Mouse (Mus musculus): ENCODE measurements around the gene Ankrd55. TPM values are rescaled to one million over a fixed set of nuclear protein-coding genes. Genes with fewer than 3 reads are reported as not detected.

Ankrd55 gene
- polyA plus RNA-seq, 1 experiment from 2014 or later: 1.1 TPM

- WGBS: 85% methylated on average over 20 of the region's 20 CpGs
- Histone ChIP-seq H3K36me3 (no peaks in the 10 kb centered on the region), H3K4me1 (peaks cover 12% of the 10 kb centered on the region), H3K27ac (replicated peaks) (no peak overlapping the region), H3K27me3 (no peaks in the 10 kb centered on the region), H3K4me2 (replicated peaks) (no peak overlapping the region), H3K9ac (no peak overlapping the region), H3K4me3 (replicated peaks) (no peak overlapping the region), H3K9me3 (replicated peaks) (no peaks in the 10 kb centered on the region)
- no peak for ATAC-seq (ENCODE audit: insufficient number of reproducible peaks, low FRiP score, low TSS enrichment, low read depth)
Measured at GRCm38 (mm10) chr13:112355794-112356486, 67.7 kb downstream of the Ankrd55 start.

- WGBS: 81% methylated on average over 4 of the region's 4 CpGs
Measured at GRCm38 (mm10) chr13:112361575-112361974, 73.3 kb downstream of the Ankrd55 start.

GRCm38 (mm10) chr13:112363218-112363617 is 75.0 kb downstream of the Ankrd55 start:
- Histone ChIP-seq H3K36me3 (no peaks in the 10 kb centered on the region), H3K4me2 (replicated peaks) (no peak overlapping the region), H3K27me3 (no peaks in the 10 kb centered on the region), H3K4me1 (peaks cover 7% of the 10 kb centered on the region; the same call in 1 of the 2 replicates), H3K9me3 (replicated peaks) (no peaks in the 10 kb centered on the region), H3K27ac (replicated peaks) (no peak overlapping the region), H3K9ac (no peak overlapping the region), H3K4me3 (replicated peaks) (no peak overlapping the region)
- 86% methylated on average over 10 of the region's 10 CpGs for WGBS
- no peak for ATAC-seq (ENCODE audit: insufficient number of reproducible peaks, low FRiP score, low TSS enrichment, low read depth)

More at GRCm38 (mm10) chr13:112361575-112361974, 73.3 kb downstream of the Ankrd55 start:
- no peak for ATAC-seq (ENCODE audit: insufficient number of reproducible peaks, low FRiP score, low TSS enrichment, low read depth)
- H3K36me3 ChIP-seq: no peaks in the 10 kb centered on the region
- no peak overlapping the region for H3K9ac ChIP-seq
- no peak overlapping the region for H3K4me2 ChIP-seq (replicated peaks)
- no peak overlapping the region for H3K4me3 ChIP-seq (replicated peaks)
- H3K4me1 ChIP-seq: peaks cover 7% of the 10 kb centered on the region; the same call in 1 of the 2 replicates
- no peaks in the 10 kb centered on the region for H3K9me3 ChIP-seq (replicated peaks)
- no peak overlapping the region for H3K27ac ChIP-seq (replicated peaks)
- H3K27me3 ChIP-seq: no peaks in the 10 kb centered on the region

GRCm38 (mm10) chr13:112363746-112364145 is 75.5 kb downstream of the Ankrd55 start:
- H3K4me3 ChIP-seq (replicated peaks): no peak overlapping the region
- ATAC-seq (ENCODE audit: insufficient number of reproducible peaks, low FRiP score, low TSS enrichment, low read depth): no peak
- H3K4me2 ChIP-seq (replicated peaks): no peak overlapping the region
- no peak overlapping the region for H3K27ac ChIP-seq (replicated peaks)
- 64% methylated on average over 1 of the region's 3 CpGs for WGBS
- H3K9me3 ChIP-seq (replicated peaks): no peaks in the 10 kb centered on the region
- H3K9ac ChIP-seq: no peak overlapping the region
- H3K27me3 ChIP-seq: no peaks in the 10 kb centered on the region
- no peaks in the 10 kb centered on the region for H3K36me3 ChIP-seq
- H3K4me1 ChIP-seq: peaks cover 7% of the 10 kb centered on the region; the same call in 1 of the 2 replicates

GRCm38 (mm10) chr13:112364698-112365097 is 76.4 kb downstream of the Ankrd55 start:
- H3K27me3 ChIP-seq: no peaks in the 10 kb centered on the region
- no peaks in the 10 kb centered on the region for H3K9me3 ChIP-seq (replicated peaks)
- H3K9ac ChIP-seq: no peak overlapping the region
- H3K4me3 ChIP-seq (replicated peaks): no peak overlapping the region
- no peaks in the 10 kb centered on the region for H3K36me3 ChIP-seq
- no peak for ATAC-seq (ENCODE audit: insufficient number of reproducible peaks, low FRiP score, low TSS enrichment, low read depth)
- 77% methylated on average over 5 of the region's 5 CpGs for WGBS
- no peak overlapping the region for H3K4me2 ChIP-seq (replicated peaks)
- H3K4me1 ChIP-seq: peaks cover 7% of the 10 kb centered on the region; the same call in 1 of the 2 replicates
- H3K27ac ChIP-seq (replicated peaks): no peak overlapping the region

DNA sequence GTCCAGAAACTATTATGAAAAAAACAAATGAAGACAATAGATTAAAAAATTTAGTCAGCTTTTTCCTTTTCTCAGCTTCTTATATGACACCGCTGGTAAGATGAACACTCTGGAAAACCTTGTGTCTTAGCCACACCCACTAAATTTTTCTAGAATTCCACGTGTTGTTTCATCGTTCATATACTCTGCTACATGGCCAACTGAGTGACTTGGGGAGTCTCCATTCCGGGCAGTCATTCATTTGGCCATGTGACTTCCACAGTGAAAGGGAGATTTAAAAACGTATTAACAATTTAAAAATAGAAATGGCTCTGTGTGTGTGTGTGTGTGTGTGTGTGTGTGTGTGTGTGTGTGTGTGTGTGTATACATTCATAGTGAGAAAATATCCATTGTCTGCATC is 77.1 kb downstream of the Ankrd55 start:
- 31% methylated on average over 5 of the region's 5 CpGs for WGBS
- H3K4me2 ChIP-seq (replicated peaks): no peak overlapping the region
- no peaks in the 10 kb centered on the region for H3K36me3 ChIP-seq
- H3K9me3 ChIP-seq (replicated peaks): no peaks in the 10 kb centered on the region
- no peak for ATAC-seq (ENCODE audit: insufficient number of reproducible peaks, low FRiP score, low TSS enrichment, low read depth)
- H3K9ac ChIP-seq: no peak overlapping the region
- no peaks in the 10 kb centered on the region for H3K27me3 ChIP-seq
- H3K27ac ChIP-seq (replicated peaks): peak overlapping the region; percentile 76
- H3K4me1 ChIP-seq: peaks cover 7% of the 10 kb centered on the region; the same call in 1 of the 2 replicates
- no peak overlapping the region for H3K4me3 ChIP-seq (replicated peaks)

DNA sequence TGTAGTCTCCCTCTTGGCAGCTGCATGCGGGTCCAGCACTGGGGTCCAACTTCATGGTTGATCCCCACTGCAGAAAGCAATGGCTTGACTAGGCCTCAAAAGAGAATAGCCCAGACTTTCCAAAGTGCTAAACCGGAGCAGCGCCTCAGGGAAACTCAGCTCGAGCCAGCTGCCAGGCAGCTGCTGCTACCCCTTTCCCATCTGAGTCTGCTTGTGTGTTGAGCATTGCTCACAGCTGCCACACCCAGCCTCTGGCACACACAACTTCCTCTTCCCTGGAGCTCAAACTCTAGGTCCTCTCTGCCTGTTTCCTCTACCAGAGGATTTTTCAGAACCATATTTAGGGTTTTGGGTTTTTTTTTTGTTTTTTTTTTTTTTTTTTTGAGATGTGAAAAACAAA is 77.5 kb downstream of the Ankrd55 start:
- Histone ChIP-seq H3K4me2 (replicated peaks) (no peak overlapping the region), H3K36me3 (no peaks in the 10 kb centered on the region), H3K27ac (replicated peaks) (peak overlapping the region; percentile 76), H3K4me3 (replicated peaks) (no peak overlapping the region), H3K4me1 (peaks cover 7% of the 10 kb centered on the region; the same call in 1 of the 2 replicates), H3K9ac (no peak overlapping the region), H3K27me3 (no peaks in the 10 kb centered on the region), H3K9me3 (replicated peaks) (no peaks in the 10 kb centered on the region)
- WGBS: 29% methylated on average over 4 of the region's 4 CpGs
- peak; percentile 67; the same call in 1 of the 2 replicates for ATAC-seq (ENCODE audit: insufficient number of reproducible peaks, low FRiP score, low TSS enrichment, low read depth)

- Histone ChIP-seq H3K36me3 (no peaks in the 10 kb centered on the region), H3K4me1 (peaks cover 7% of the 10 kb centered on the region; the same call in 1 of the 2 replicates), H3K9ac (no peak overlapping the region), H3K4me3 (replicated peaks) (no peak overlapping the region), H3K27me3 (no peaks in the 10 kb centered on the region), H3K9me3 (replicated peaks) (no peaks in the 10 kb centered on the region), H3K4me2 (replicated peaks) (no peak overlapping the region), H3K27ac (replicated peaks) (no peak overlapping the region)
- 86% methylated on average over 4 of the region's 4 CpGs for WGBS
- no peak for ATAC-seq (ENCODE audit: insufficient number of reproducible peaks, low FRiP score, low TSS enrichment, low read depth)
Measured at GRCm38 (mm10) chr13:112366321-112367029, 78.2 kb downstream of the Ankrd55 start.

DNA sequence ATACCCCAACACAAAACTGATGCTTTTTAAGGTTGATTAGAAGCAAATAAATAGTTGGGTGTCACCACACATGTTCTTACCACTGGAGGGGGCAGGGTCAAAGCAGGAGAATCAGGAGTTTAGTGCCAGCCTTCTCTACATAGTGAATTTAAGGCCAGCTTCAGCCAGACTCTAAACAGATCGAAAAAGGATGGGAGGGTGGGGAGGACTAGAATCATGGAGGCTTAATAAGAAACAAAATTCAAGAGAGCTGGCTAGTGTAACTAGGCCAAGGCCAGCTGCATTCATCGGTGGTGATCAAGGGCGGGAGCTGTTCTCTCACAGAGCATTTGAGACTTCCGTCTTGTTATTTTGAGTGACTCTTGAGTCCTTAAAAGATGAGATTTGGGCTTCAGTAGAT is 83.5 kb downstream of the Ankrd55 start:
- Histone ChIP-seq H3K4me3 (replicated peaks) (no peak overlapping the region), H3K36me3 (no peaks in the 10 kb centered on the region), H3K27me3 (no peaks in the 10 kb centered on the region), H3K9me3 (replicated peaks) (no peaks in the 10 kb centered on the region), H3K27ac (replicated peaks) (no peak overlapping the region), H3K4me2 (replicated peaks) (no peak overlapping the region), H3K9ac (no peak overlapping the region), H3K4me1 (no peaks in the 10 kb centered on the region)
- WGBS: 92% methylated on average over 4 of the region's 4 CpGs
- ATAC-seq (ENCODE audit: insufficient number of reproducible peaks, low FRiP score, low TSS enrichment, low read depth): no peak

GRCm38 (mm10) chr13:112375766-112376165 is 87.5 kb downstream of the Ankrd55 start:
- Histone ChIP-seq H3K9me3 (replicated peaks) (no peaks in the 10 kb centered on the region), H3K4me1 (no peaks in the 10 kb centered on the region), H3K36me3 (no peaks in the 10 kb centered on the region), H3K27me3 (no peaks in the 10 kb centered on the region), H3K4me2 (replicated peaks) (no peak overlapping the region), H3K9ac (no peak overlapping the region), H3K4me3 (replicated peaks) (no peak overlapping the region), H3K27ac (replicated peaks) (no peak overlapping the region)
- ATAC-seq (ENCODE audit: insufficient number of reproducible peaks, low FRiP score, low TSS enrichment, low read depth): no peak
- WGBS: 43% methylated on average over 8 of the region's 8 CpGs

DNA sequence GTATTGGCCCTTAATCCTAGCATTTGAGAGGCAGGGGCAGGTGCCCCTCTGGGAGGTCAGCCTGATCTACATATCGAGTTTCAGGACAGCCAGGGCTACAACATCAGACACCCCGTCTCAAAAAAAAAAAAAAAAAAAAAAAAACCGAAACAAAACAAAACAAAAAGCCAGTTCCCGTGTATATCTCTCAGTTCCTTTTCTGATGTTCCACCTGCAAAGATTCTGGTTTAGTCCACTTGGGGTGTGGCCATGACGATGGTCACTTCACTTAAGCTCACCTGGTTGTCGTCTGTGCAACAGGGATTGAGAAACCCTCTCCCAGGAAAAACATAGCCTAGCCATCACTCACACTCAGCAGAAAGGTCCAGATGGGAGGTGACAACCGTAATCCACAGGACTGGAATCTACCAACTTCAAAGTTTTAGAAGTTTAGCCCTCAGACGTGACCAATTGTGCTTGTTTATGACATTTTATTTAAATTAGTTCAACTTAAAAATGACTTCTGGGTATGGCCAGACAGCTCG is 90.6 kb downstream of the Ankrd55 start:
- no peak overlapping the region for H3K9ac ChIP-seq
- peaks cover 14% of the 10 kb centered on the region for H3K4me1 ChIP-seq
- ATAC-seq (ENCODE audit: insufficient number of reproducible peaks, low FRiP score, low TSS enrichment, low read depth): no peak
- H3K4me2 ChIP-seq (replicated peaks): no peak overlapping the region
- no peaks in the 10 kb centered on the region for H3K36me3 ChIP-seq
- no peaks in the 10 kb centered on the region for H3K9me3 ChIP-seq (replicated peaks)
- WGBS: 68% methylated on average over 8 of the region's 9 CpGs
- no peak overlapping the region for H3K27ac ChIP-seq (replicated peaks)
- H3K4me3 ChIP-seq (replicated peaks): no peak overlapping the region
- no peaks in the 10 kb centered on the region for H3K27me3 ChIP-seq

Data from embryonic facial prominence, embryonic 15.5 days (tissue).